Mouse (Mus musculus): ENCODE measurements around the gene Tiam2.

Gene Tiam2

DNA sequence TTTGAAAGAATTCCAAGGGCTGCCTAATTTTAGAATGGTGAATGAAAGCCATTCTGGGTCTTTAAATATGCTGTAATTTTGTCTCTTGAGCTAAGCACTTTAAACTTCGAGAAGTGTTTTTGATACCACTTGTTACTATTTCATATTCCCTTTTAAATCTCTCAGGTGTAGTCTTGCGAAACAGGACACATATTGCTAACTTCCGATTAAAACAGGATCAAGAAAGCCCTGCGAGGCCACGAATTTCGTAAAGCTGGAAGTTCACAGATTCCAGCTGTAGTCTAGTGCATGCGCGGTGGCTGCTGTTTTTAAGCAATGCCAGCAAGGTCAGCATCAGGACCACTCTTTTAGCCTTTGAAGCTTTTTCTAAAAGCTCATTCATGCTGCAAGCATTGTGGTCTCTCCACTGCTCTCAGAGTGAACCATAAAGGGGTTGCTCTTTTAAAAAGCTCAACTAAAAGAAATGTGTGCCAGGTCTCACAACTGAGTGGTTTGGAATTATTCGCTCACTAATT, 232.0 kb downstream of the Tiam2 start:
- no peak for DNase-seq (ENCODE audit: low read depth, low spot score)

DNA sequence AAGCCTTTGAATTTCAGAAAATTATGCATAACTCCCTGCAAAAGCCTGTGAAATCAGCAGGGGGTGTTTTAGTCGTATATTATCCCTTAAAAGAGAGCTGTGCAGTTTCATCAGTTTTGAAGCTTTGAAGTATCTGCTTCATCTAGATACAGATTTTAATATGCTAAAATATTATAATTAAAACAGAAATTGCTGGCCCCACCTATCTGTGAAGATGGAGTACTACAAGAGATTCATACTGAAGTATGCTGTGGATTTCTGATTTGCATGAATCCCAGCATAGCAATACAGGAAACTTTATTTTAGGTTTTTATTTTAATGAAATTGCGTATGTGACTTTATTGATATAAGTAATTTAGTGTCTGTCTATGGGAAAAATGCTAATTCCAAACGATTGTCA, 234.2 kb downstream of the Tiam2 start:
- no peak for DNase-seq (ENCODE audit: low read depth, low spot score)

DNA sequence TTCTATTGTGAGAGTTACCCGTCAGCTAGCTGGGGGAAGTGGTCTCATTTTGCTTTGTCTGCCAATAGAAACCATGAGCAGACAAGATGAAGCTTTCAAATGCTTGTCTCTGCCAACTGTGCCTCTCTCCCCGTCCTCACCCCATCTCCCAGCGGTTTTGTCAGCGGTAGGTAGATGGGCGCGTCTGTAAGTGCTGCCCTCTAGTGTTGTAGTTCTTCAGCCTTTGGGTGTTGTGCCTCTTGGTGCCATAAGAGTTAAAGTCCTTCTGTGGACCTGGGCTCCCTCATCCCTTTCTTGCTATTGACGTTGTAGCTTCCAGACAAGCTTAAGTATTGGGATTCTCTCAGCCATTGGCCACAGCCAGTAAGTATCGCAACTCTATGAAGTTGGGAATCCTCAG, 236.0 kb downstream of the Tiam2 start:
- peak; percentile 39 for DNase-seq (ENCODE audit: low read depth, low spot score)

DNA sequence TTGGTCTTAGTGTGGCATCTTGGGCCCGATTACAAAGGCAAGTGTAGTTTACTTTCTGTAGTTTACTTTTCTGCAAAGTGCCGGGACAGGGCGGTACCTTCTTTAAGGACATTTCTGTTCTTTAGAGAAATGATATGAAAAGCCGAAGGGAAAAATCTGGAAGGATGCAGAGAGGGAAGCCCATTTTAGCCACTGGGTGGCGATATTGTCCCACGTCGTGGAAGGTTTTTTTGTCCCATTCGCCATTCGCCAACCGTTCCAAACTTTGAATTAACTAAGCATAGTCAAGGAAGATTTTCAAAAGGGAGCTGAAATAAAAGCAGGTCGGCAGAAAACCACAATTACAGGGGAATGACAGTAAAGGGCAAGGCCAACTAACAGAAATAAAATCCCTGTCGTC, 244.5 kb downstream of the Tiam2 start:
- peak; percentile 16 for DNase-seq (ENCODE audit: low read depth, low spot score)

Measured in WW6 (cell line).